Mouse (Mus musculus): Measurements from ENCODE around the gene Dhdh. TPM values are rescaled to one million over a fixed set of nuclear protein-coding genes. Genes with fewer than 3 reads are reported as not detected.
A peak's percentile ranks its signal among the peaks of the same experiment; 100 is the strongest.

Dhdh gene
- polyA plus RNA-seq, 2 experiments, result 1.6 to 2.2 TPM

GRCm38 (mm10) chr7:45458748-45459563, 29.6 kb downstream of the Dhdh start:
- Histone ChIP-seq H3K36me3 (replicated peaks; ENCODE audit: control insufficient read depth, insufficient read depth, low read depth) (peaks cover 31% of the 10 kb centered on the region), H3K27me3 (ENCODE audit: control insufficient read depth, insufficient read depth, low read length) (no peaks in the 10 kb centered on the region), H3K4me2 (ENCODE audit: low read depth) (peak overlapping the region; percentile 96), H3K4me1 (replicated peaks; ENCODE audit: control insufficient read depth in 2 of 2, insufficient read depth in 2 of 2, low read length in 1 of 2) (peaks cover 33 to 38% of the 10 kb centered on the region in 2 experiments), H3K9me3 (ENCODE audit: control insufficient read depth, low read length) (no peaks in the 10 kb centered on the region), H3K9ac (replicated peaks) (peak overlapping the region; percentile 98), H3K27ac (peak overlapping the region; percentile 91), H3K4me3 (ENCODE audit: insufficient read depth in 1 of 2, low read depth in 2 of 2, low read length in 2 of 2) (peak overlapping the region; percentile 96 to 100)
- WGBS (ENCODE audit: insufficient replicate concordance), result 1% methylated on average over 43 of the region's 43 CpGs
- TF ChIP-seq CTCF (IDR thresholded peaks at IDR 0.05; ENCODE audit: low read depth) (no peak), EP300 (IDR thresholded peaks at IDR 0.05; ENCODE audit: low read depth) (no peak)
- peak in 1 of 3 experiments; percentile 54 for DNase-seq (ENCODE audit: low read depth in 3 of 3, low spot score in 3 of 3)
- peak; percentile 49 for ATAC-seq (ENCODE audit: insufficient read depth)

DNA sequence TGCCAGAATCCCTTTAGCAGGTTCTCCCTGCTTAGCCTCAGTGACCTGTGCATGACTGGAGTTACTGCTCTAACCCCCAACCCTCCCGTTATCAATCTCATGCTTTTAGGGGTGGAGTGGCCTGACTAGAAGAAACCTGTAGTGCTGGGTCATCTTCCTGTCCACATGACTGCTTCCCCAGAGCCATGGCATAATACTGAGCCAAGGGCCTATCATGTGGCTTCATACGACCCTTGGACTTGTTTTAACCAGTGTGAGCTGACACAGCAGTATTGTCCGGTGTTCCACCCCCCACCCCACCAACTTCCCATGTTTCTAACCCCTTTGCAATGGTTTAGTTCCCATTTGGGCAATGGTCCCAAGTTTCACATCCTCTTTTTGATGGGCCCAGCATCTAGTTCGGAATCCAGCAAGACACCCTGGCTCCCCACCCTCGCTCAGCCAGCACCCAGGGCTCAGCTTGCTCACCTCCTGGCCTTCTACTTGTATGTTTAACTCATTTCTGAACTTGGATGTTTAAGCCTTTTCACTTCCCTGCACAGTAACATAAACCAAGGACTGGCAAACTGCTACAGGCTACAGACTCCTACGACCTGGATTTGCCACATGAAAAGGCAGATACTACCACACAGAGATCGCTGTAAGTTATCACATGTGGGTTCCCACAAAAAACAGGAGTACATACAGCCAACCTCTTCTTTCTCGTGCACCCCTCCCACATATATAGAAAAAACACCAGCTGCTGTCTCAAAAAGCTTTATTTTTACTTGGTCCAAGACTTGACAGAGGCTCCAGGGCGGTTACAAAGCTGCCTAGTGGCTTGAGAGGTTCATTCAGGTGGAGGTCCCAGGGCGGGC, 31.2 kb downstream of the Dhdh start:
- Histone ChIP-seq H3K27ac (peak overlapping the region; percentile 91), H3K4me3 (ENCODE audit: insufficient read depth in 1 of 2, low read depth in 2 of 2, low read length in 2 of 2) (peak overlapping the region; percentile 96 to 100), H3K9me3 (ENCODE audit: control insufficient read depth, low read length) (no peaks in the 10 kb centered on the region), H3K4me1 (replicated peaks; ENCODE audit: control insufficient read depth in 2 of 2, insufficient read depth in 2 of 2, low read length in 1 of 2) (peaks cover 33 to 38% of the 10 kb centered on the region in 2 experiments), H3K4me2 (ENCODE audit: low read depth) (peak overlapping the region; percentile 96), H3K36me3 (replicated peaks; ENCODE audit: control insufficient read depth, insufficient read depth, low read depth) (peaks cover 25% of the 10 kb centered on the region), H3K27me3 (ENCODE audit: control insufficient read depth, insufficient read depth, low read length) (no peaks in the 10 kb centered on the region), H3K9ac (replicated peaks) (peak overlapping the region; percentile 98)
- peak; percentile 3; the same call in 1 of the 2 replicates for ATAC-seq (ENCODE audit: insufficient read depth)
- 40% methylated on average over 9 of the region's 10 CpGs for WGBS (ENCODE audit: insufficient replicate concordance)
- peak; percentile 52 to 64 (median 60) for DNase-seq (ENCODE audit: low read depth in 3 of 3, low spot score in 3 of 3)
- TF ChIP-seq EP300 (IDR thresholded peaks at IDR 0.05; ENCODE audit: low read depth), result 0 out of 2 replicates have a peak, but pooled peaks have one; percentile 2
- TF ChIP-seq CTCF (IDR thresholded peaks at IDR 0.05; ENCODE audit: low read depth), result no peak

GRCm38 (mm10) chr7:45456721-45457203, 31.8 kb downstream of the Dhdh start:
- whole genome bisulfite sequencing (ENCODE audit: insufficient replicate concordance), result 55% methylated on average over 9 of the region's 9 CpGs
- Histone ChIP-seq H3K4me2 (ENCODE audit: low read depth) (peak overlapping the region; percentile 96), H3K4me1 (replicated peaks; ENCODE audit: control insufficient read depth in 2 of 2, insufficient read depth in 2 of 2, low read length in 1 of 2) (peaks cover 32% of the 10 kb centered on the region in 2 experiments), H3K27ac (peak overlapping the region; percentile 65), H3K9me3 (ENCODE audit: control insufficient read depth, low read length) (no peaks in the 10 kb centered on the region), H3K9ac (replicated peaks) (no peak overlapping the region), H3K27me3 (ENCODE audit: control insufficient read depth, insufficient read depth, low read length) (no peaks in the 10 kb centered on the region), H3K4me3 (ENCODE audit: insufficient read depth in 1 of 2, low read depth in 2 of 2, low read length in 2 of 2) (peak overlapping the region; percentile 22 to 100; a peak in 3 of 4 replicates), H3K36me3 (replicated peaks; ENCODE audit: control insufficient read depth, insufficient read depth, low read depth) (peaks cover 20% of the 10 kb centered on the region)
- DNase-seq (ENCODE audit: low read depth in 3 of 3, low spot score in 3 of 3) (no peak), ATAC-seq (ENCODE audit: insufficient read depth) (no peak)
- no peak for TF ChIP-seq CTCF (IDR thresholded peaks at IDR 0.05; ENCODE audit: low read depth)
- no peak for TF ChIP-seq EP300 (IDR thresholded peaks at IDR 0.05; ENCODE audit: low read depth)

GRCm38 (mm10) chr7:45455932-45456696, 32.5 kb downstream of the Dhdh start:
- 76% methylated on average over 13 of the region's 13 CpGs for WGBS (ENCODE audit: insufficient replicate concordance)
- H3K9ac ChIP-seq (replicated peaks), result no peak overlapping the region
- peak overlapping the region; percentile 27 for H3K27ac ChIP-seq
- H3K9me3 ChIP-seq (ENCODE audit: control insufficient read depth, low read length), result no peaks in the 10 kb centered on the region
- TF ChIP-seq EP300 (IDR thresholded peaks at IDR 0.05; ENCODE audit: low read depth) (no peak), CTCF (IDR thresholded peaks at IDR 0.05; ENCODE audit: low read depth) (no peak)
- no peak for ATAC-seq (ENCODE audit: insufficient read depth)
- no peaks in the 10 kb centered on the region for H3K27me3 ChIP-seq (ENCODE audit: control insufficient read depth, insufficient read depth, low read length)
- DNase-seq (ENCODE audit: low read depth in 3 of 3, low spot score in 3 of 3), result no peak
- no peak overlapping the region for H3K4me2 ChIP-seq (ENCODE audit: low read depth)
- H3K4me1 ChIP-seq (replicated peaks; ENCODE audit: control insufficient read depth in 2 of 2, insufficient read depth in 2 of 2, low read length in 1 of 2), result peaks cover 28 to 32% of the 10 kb centered on the region in 2 experiments
- no peak overlapping the region for H3K4me3 ChIP-seq (ENCODE audit: insufficient read depth in 1 of 2, low read depth in 2 of 2, low read length in 2 of 2)
- peaks cover 17% of the 10 kb centered on the region for H3K36me3 ChIP-seq (replicated peaks; ENCODE audit: control insufficient read depth, insufficient read depth, low read depth)

Measured in liver, embryonic 14.5 days (tissue).